Mouse (Mus musculus): ENCODE data around the gene Git2.

Git2 gene

GRCm38 (mm10) chr5:114764812-114765735 lies 10.2 kb downstream of the Git2 start:
- DNase-seq (ENCODE audit: low spot score in 2 of 2) = no peak

- no peak for DNase-seq (ENCODE audit: low spot score in 2 of 2)
Observed at GRCm38 (mm10) chr5:114761980-114762379, 13.3 kb downstream of the Git2 start.

- no peak for DNase-seq (ENCODE audit: low spot score in 2 of 2)
Observed at GRCm38 (mm10) chr5:114759536-114760090, 15.7 kb downstream of the Git2 start.

- DNase-seq (ENCODE audit: low spot score in 2 of 2) = no peak
Observed at GRCm38 (mm10) chr5:114753384-114753783, 21.9 kb downstream of the Git2 start.

- DNase-seq (ENCODE audit: low spot score in 2 of 2) = no peak
Observed at GRCm38 (mm10) chr5:114752397-114752796, 22.9 kb downstream of the Git2 start.

GRCm38 (mm10) chr5:114750325-114750724 lies 25.0 kb downstream of the Git2 start:
- no peak for DNase-seq (ENCODE audit: low spot score in 2 of 2)

- DNase-seq (ENCODE audit: low spot score in 2 of 2) = no peak
Observed at GRCm38 (mm10) chr5:114747521-114747920, 27.8 kb downstream of the Git2 start.

GRCm38 (mm10) chr5:114746886-114747285 lies 28.4 kb downstream of the Git2 start:
- DNase-seq (ENCODE audit: low spot score in 2 of 2) = no peak

GRCm38 (mm10) chr5:114745581-114745980 lies 29.7 kb downstream of the Git2 start:
- no peak for DNase-seq (ENCODE audit: low spot score in 2 of 2)

GRCm38 (mm10) chr5:114743697-114744090 lies 31.6 kb downstream of the Git2 start:
- no peak for DNase-seq (ENCODE audit: low spot score in 2 of 2)

GRCm38 (mm10) chr5:114742998-114743696 lies 32.2 kb downstream of the Git2 start:
- DNase-seq (ENCODE audit: low spot score in 2 of 2) = no peak

GRCm38 (mm10) chr5:114742572-114742971 lies 32.7 kb downstream of the Git2 start:
- DNase-seq (ENCODE audit: low spot score in 2 of 2) = no peak

- no peak for DNase-seq (ENCODE audit: low spot score in 2 of 2)
Observed at GRCm38 (mm10) chr5:114740595-114740994, 34.7 kb downstream of the Git2 start.

GRCm38 (mm10) chr5:114738707-114739241 lies 36.5 kb downstream of the Git2 start:
- DNase-seq (ENCODE audit: low spot score in 2 of 2) = no peak

GRCm38 (mm10) chr5:114737090-114737887 lies 38.0 kb downstream of the Git2 start:
- DNase-seq (ENCODE audit: low spot score in 2 of 2) = no peak

- no peak for DNase-seq (ENCODE audit: low spot score in 2 of 2)
Observed at GRCm38 (mm10) chr5:114733606-114734005, 41.7 kb downstream of the Git2 start.

- no peak for DNase-seq (ENCODE audit: low spot score in 2 of 2)
Observed at GRCm38 (mm10) chr5:114731969-114732368, 43.3 kb downstream of the Git2 start.

- no peak for DNase-seq (ENCODE audit: low spot score in 2 of 2)
Observed at GRCm38 (mm10) chr5:114731498-114731897, 43.8 kb downstream of the Git2 start.

GRCm38 (mm10) chr5:114730129-114730528 lies 45.2 kb downstream of the Git2 start:
- no peak for DNase-seq (ENCODE audit: low spot score in 2 of 2)

- no peak for DNase-seq (ENCODE audit: low spot score in 2 of 2)
Observed at GRCm38 (mm10) chr5:114728160-114728559, 47.2 kb downstream of the Git2 start.

GRCm38 (mm10) chr5:114722846-114723245 lies 52.5 kb downstream of the Git2 start:
- DNase-seq (ENCODE audit: low spot score in 2 of 2) = no peak
